Mouse (Mus musculus) bone marrow, adult 2 months (tissue): ENCODE results near the gene Arhgap24. TPM values are rescaled to one million over a fixed set of nuclear protein-coding genes. Genes with fewer than 3 reads are reported as not detected.

ENCODE experiments used
- H3K27ac ChIP-seq: fragments of 200-500 bp; 2 replicates; pipeline ENCODE4 v1.5.1; 2012; ENCODE audit warnings: low read depth, mild to moderate bottlenecking, control low read depth, inconsistent platforms, low read length; ENCODE audit not compliant: control insufficient read depth, poor library complexity, insufficient read depth
- H3K4me1 ChIP-seq: fragments of 200-500 bp; 2 replicates; pipeline ENCODE4 v1.6.1; 2011; ENCODE audit warnings: low read length; ENCODE audit not compliant: control insufficient read depth, insufficient read depth
- H3K4me3 ChIP-seq: fragments of 200-500 bp; replicated peaks from 2 replicates; pipeline ENCODE3; 2011; ENCODE audit warnings: mild to moderate bottlenecking, low read depth, low read length, control low read depth; ENCODE audit not compliant: control insufficient read depth
- CTCF ChIP-seq: fragments of 200-500 bp; IDR thresholded peaks from 2 replicates; pipeline ENCODE4 v1.5.1; 2011; ENCODE audit warnings: low read length, control low read depth; ENCODE audit not compliant: control insufficient read depth, insufficient read depth
- POLR2A ChIP-seq: fragments of 200-500 bp; IDR thresholded peaks from 2 replicates; pipeline ENCODE4 v1.6.1; 2011; ENCODE audit warnings: low read depth, mild to moderate bottlenecking, control low read depth, low read length, borderline replicate concordance; ENCODE audit not compliant: control insufficient read depth
- WGBS: fragments of 180-500 bp; shearing (Covaris S2); methylation state at CpG from one replicate; pipeline ENCODE4 v1.1.7; 2018; 5-methylcytosine and 5-hydroxymethylcytosine counted together
- polyA plus RNA-seq: library from polyadenylated mRNA; stranded (reverse); fragments of >200 nt; gene quantifications from 2 replicates; pipeline ENCODE4 v1.2.4, GENCODE M21; 2011; ENCODE audit warnings: low replicate concordance; ENCODE audit not compliant: missing spikeins, insufficient read depth, insufficient read length

Gene Arhgap24
- polyA plus RNA-seq, 1 experiment: 4.1 TPM

- Histone ChIP-seq H3K27ac (no peak overlapping the region), H3K4me3 (no peak overlapping the region), H3K4me1 (no peaks in the 10 kb centered on the region)
- TF ChIP-seq CTCF: no peak
- TF ChIP-seq POLR2A: no peak
- WGBS: 73% methylated on average over 8 of the region's 8 CpGs
These were observed 97.2 kb downstream of the Arhgap24 start for GRCm38 (mm10) chr5:102578431-102578830.

DNA sequence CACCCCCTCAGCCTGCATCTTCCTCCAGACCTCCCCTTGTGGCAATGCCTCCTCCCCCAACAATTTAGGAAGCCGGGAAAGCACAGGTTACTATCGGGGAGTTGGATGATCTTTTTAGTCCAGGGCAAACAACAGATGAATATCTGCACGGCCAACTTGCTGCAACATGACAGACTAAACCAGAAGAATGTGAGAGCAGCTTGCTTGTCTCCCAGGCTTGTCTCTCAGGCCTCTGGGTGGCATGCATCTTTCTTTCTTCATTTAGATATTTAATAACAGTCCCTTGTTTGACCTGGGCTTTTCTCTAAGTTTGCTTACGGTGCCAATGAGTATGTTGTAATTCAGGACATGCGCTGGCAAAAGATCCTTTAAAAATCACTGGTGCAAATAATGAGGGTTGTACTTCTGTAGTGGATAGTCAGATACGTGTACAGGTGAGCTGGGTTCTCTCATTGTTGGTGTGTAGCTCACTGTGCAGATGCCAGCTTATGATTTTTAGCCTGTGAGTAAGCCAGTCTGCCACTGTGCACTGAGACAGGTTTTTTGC, 101.7 kb downstream of the Arhgap24 start:
- no peak for TF ChIP-seq CTCF
- TF ChIP-seq POLR2A: no peak
- WGBS: 81% methylated on average over 6 of the region's 6 CpGs
- no peak overlapping the region for H3K4me3 ChIP-seq
- no peak overlapping the region for H3K27ac ChIP-seq
- H3K4me1 ChIP-seq: no peaks in the 10 kb centered on the region

DNA sequence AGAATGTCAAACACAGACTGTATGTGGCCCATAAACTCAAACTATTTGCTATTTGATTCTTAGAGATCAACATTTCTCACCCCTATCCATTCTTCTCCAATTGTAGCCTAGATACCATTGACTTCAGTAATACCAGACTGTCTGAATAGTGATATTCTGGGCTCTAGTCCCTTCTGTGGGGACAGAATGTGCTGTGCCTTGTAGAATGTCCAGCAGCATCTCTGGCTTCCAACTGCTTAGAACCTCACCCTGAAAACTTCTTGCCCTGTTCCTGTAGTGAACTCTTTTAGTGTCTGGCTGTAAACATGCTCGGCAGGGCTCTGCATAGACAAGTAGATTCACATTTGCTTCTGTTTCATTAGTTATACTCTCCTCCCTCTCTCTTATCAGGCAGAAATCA, 110.2 kb downstream of the Arhgap24 start:
- 77% methylated on average over 1 of the region's 1 CpGs for WGBS
- H3K4me1 ChIP-seq: no peaks in the 10 kb centered on the region
- no peak for TF ChIP-seq CTCF
- no peak for TF ChIP-seq POLR2A
- no peak overlapping the region for H3K4me3 ChIP-seq
- no peak overlapping the region for H3K27ac ChIP-seq

GRCm38 (mm10) chr5:102593058-102593457, 111.9 kb downstream of the Arhgap24 start:
- TF ChIP-seq POLR2A (no peak), CTCF (no peak)
- H3K4me3 ChIP-seq: no peak overlapping the region
- no peak overlapping the region for H3K27ac ChIP-seq
- 71% methylated on average over 2 of the region's 2 CpGs for WGBS
- no peaks in the 10 kb centered on the region for H3K4me1 ChIP-seq

DNA sequence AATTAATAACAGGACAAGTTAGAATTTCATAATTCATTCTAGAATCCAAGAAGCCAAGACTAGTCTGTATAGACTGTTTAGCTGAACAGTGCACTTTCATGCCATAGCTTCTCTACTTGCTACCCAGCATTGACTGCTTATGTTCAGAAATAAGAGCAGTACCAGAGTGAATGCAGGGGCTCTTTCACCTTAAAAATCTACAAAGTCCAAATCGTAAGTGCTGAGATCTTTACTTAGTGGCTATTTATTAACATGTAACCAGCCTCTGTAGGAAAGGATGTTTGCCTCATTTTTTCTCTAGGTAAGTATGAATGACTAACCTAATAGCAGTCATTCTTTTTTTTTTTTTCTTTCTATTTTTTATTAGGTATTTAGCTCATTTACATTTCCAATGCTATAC, 117.9 kb downstream of the Arhgap24 start:
- no peak for TF ChIP-seq CTCF

DNA sequence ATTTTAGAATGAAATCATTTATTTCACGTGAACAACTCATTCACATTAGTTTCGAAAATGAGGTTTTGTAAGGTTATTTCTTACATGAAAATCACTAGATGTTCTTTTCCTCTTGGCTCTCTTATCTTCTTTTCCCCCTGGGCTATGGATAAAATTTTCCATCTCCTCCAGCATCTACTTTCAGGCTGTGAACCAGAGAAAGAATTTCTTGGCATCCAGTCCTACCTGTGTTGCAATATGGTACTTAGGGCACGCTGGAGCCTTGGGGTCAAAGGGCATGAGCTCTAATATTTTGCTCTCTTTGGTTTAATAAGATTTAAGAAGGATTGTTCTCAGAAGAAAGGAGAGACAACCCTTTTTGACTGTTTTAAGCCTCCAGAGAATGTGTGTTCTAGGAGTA, 132.4 kb downstream of the Arhgap24 start:
- no peak overlapping the region for H3K27ac ChIP-seq
- H3K4me1 ChIP-seq: no peaks in the 10 kb centered on the region
- TF ChIP-seq CTCF (no peak), POLR2A (no peak)
- H3K4me3 ChIP-seq: no peak overlapping the region
- 86% methylated on average over 3 of the region's 3 CpGs for WGBS

More for the DNA sequence above, 117.9 kb downstream of the Arhgap24 start:
- WGBS: 84% methylated on average over 1 of the region's 1 CpGs
- Histone ChIP-seq H3K27ac (no peak overlapping the region), H3K4me3 (no peak overlapping the region), H3K4me1 (no peaks in the 10 kb centered on the region)

DNA sequence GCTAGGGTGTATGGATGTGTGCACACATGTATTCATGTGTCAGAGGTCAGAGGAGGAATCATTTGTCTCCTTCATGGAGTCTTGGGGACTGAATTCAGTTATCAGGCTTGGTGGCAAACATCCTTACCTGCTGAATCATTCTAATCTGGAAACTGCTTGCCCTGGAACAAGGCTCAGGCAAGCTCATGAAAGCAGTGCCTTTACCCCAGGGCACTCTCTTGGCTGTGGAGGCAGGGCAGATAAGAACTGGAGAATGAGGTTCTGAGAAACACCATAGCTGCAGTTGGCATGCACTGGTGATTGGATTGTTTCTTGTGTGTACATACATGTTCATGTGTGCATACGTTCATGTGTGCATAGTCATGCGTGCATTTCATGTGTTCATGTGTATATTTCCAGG, 132.9 kb downstream of the Arhgap24 start:
- 87% methylated on average over 2 of the region's 2 CpGs for WGBS
- no peak for TF ChIP-seq POLR2A
- no peak for TF ChIP-seq CTCF
- H3K4me1 ChIP-seq: no peaks in the 10 kb centered on the region
- no peak overlapping the region for H3K4me3 ChIP-seq
- H3K27ac ChIP-seq: no peak overlapping the region

DNA sequence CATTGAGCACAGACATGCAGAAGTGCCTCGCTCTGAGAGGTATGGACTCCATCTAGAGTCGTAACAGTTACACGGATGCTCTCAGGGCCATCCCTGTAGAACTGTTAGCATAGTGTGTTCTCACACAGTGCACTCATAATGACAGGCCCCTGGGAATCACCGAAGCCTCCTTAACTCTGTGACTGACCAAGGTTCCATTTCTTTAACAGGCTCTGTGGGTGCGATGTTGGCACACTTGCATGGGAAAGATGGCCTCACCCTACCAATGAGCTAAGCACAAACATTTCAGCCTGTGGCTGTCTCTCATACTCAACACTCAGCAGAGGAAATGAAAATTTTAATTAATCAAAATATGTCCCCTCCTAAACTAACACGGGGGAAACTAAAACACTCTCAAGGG, 134.1 kb downstream of the Arhgap24 start:
- no peak overlapping the region for H3K4me3 ChIP-seq
- no peaks in the 10 kb centered on the region for H3K4me1 ChIP-seq
- no peak for TF ChIP-seq CTCF
- TF ChIP-seq POLR2A: no peak
- H3K27ac ChIP-seq: no peak overlapping the region
- 81% methylated on average over 6 of the region's 6 CpGs for WGBS

GRCm38 (mm10) chr5:102621036-102621435, 139.8 kb downstream of the Arhgap24 start:
- no peak overlapping the region for H3K4me3 ChIP-seq
- 67% methylated on average over 1 of the region's 1 CpGs for WGBS
- TF ChIP-seq POLR2A (no peak), CTCF (no peak)
- no peak overlapping the region for H3K27ac ChIP-seq
- no peaks in the 10 kb centered on the region for H3K4me1 ChIP-seq
